Mouse (Mus musculus) brain, embryonic 18.5 days (tissue): ENCODE measurements around the gene Cox20.
"Not testable (repeated sequence)": the region's sequence is repeated elsewhere in the genome, so short reads cannot be mapped to it uniquely, and the experiment has no call there.

ENCODE experiments used
- DNase-seq: peaks from one replicate; pipeline ENCODE4 v3.0.0-alpha.2; 2012; ENCODE audit warnings: low read depth, low spot score

Cox20 gene

DNA sequence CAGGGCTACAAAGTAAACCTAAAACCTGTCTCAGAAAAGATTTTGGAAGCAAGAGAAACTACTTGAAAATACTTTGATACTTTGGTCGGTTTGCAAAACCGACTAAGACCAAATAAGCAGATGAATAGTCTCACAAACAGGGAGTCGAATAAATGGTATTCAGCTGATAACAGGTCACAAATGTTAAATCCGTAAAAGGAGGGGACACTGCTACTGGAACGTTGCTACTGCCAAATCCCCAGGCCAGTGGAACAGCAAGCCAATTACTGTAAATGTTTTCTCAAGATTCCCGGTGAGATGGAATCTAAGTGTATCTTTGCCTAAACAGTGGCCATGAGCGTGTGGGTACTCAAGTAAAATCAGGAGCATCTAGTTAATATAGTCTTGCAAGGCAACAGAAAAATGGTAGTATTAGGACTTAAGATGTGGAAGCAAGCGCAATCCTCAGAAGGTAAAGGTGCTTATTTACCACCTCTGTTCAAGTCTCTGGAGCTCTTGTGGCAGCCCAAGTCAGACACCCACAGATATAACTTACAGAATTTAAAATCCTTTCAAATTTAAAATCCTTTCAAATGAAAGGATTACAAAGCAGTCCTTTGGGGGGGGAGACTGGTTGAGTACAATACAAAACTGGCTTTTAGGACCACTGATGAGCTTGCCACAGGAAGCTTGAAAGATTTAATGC, 1.2 kb downstream of the Cox20 start:
- DNase-seq = no peak

DNA sequence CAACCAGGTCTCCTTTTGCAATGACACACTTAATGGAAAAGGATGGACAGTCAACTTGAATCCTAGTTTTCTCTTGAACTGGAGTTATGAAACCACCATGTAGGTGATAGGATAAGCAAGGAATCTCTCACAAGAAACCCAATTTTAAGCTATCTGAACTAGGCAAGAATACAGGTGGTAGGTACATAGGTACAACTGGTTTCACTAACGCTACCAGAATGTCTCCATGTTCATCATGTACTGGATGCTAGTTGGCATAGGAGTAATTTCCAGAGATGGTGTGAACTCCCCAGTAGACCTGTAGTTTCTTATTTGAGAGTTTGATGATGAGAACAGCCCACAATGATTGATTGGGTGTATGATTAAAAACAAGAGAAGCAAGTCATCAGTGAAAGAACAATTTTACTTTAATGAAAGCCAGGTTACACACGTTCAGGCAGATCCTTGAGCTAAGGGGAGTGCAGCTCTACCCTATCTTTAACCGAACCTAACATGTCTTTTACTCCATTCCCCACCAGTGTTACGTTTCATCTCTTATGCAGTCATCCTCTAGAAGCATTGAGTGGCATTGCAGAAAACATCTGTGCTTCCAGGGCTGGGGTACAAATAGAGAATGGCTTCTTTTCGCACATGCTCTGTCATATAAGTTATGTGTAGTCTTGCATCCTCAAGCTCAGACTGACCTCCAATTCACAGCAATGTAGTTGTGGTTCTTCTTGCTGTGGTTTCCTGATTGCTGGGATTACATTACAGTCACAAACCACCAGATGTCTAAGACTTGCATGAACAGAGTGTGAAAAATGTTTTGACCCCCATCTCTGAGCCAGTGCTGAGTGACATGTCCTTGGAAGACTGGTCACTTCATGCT, 2.0 kb downstream of the Cox20 start:
- DNase-seq = no peak

DNA sequence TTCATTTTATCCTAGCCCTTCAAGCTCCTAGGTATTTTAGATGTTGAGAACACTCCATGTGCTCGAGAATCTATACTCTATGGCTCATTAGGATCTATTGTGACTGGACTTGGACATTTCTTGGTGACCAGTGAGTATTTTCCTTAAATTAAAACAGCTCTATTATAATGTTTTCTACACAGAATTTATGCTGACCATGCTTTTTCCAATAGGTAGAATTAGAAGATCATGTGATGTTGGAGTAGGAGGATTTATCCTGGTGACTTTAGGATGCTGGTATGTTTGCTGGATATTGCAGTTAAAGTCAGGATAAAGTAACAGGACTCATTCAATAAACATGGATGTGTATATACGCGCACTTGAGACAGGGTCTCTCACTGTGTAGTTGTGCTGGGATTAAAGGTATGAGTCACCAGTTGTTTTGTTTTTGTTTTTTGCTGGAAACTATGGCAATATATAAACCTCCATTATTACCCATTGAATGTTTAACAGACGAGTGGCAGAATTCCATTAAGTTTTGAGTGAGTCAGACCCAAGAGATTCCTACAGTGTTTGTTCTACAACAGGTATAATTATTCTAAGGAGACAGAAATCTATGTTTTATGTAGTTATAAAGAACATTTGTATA, 2.9 kb downstream of the Cox20 start:
- no peak for DNase-seq

DNA sequence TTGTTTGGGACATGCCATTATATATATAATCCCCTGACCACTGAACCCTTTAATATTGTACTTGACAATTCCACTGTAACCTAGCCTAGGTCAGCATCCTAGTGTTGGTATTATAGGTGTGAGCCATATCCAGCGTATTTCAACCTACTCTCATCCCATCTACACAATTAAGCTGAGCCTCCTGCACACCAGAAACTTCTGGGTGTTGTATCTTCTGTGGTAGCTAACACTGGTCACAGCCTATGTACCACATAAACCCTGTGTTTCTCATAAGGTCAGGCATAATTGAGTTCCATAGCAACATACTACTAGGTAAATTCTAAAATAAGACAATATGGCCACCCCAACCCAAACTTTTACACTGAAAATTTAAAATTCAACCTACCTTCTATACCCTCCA, 4.3 kb downstream of the Cox20 start:
- no peak for DNase-seq

DNA sequence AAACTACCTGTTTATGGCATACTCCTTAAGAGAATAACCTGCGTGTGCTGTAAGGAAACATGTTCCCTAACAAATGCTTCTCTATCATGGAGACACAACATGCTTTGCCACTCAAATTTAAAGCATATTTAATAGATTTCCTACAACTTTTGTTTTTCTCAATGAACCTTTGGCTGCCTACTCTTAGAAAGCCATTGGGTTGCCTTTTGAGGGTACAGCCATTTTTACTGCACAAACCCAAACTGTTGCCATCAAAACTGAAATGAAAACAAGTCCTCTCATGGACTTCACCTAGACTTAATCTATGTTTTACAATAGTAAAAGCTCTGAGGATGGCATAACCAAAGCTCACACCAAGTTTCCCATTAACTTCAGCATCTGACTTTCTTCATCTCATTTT, 5.6 kb downstream of the Cox20 start:
- DNase-seq = no peak

DNA sequence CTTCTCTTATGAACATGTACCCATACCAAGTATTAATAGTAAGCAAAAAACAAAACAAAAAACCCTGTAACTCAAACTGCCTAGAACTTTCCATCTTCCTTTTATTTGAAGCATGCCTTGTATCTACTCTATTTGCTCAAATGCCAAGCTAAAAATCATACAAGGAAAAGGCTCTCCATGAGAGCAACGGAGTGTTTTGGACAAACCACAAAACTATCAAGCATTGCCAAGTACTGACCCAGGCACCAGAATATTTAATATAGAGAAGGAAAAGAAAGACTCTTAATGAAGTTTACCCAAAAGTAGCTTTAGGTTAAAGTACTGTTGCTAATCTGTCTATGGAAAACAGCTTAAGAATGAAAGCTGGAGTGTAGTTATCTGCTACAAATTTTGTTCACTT, 7.4 kb downstream of the Cox20 start:
- DNase-seq = no peak

DNA sequence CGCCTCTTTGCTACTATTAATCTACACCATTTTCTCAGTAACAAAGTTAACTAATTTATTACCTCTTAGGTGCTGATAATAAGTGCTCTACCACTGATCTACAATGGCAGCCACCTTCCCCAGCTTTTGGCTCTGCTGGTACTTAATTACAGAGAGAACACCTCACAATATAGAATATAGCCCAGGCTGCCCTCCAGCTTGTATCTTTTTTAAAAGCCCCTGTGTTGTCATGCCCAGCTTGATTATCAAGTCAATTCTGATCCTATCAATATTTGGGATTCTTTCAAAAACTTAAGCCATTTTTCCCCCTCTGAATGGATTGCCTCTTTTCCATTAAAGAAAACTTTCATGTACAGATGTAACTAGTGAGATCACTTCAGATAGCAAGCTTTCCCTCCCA, 8.0 kb downstream of the Cox20 start:
- no peak for DNase-seq

DNA sequence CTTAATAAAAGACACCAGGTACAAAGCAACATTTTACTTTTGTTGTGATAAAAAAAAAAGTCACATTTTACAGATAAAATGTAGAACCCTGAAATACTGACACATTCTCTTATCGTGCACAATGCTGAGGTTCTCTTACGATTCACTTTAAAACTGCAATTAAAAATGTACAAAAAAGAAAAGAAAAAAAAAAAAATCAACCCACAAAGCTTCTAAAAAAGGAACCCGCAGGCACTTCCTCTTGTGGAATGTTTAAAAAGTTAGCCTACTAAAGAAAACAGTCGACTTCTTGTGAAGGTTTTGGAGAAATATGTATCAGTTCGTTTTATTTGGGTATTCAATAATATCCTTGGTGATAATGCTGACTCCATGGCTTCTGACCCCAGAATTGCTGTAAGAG, 10.1 kb downstream of the Cox20 start:
- DNase-seq = no peak

DNA sequence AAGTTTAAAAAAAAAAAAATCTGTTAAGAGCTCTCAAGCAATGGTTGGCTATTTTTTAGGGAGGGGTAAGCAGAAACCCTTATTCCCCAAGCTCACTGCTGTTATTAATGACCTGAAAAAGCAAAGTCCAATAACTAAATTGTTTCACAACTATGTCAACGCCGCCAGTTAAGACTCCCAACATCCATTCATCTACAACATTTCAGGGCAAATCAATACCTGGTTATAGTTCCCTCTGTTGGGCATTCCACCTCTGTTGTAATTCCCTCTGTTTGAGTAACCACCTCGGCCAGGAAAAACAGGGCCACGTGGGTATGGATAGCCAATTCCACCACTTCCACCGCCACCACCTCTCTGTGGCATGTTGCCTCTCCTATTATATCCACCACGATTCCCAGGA, 11.0 kb downstream of the Cox20 start:
- no peak for DNase-seq

DNA sequence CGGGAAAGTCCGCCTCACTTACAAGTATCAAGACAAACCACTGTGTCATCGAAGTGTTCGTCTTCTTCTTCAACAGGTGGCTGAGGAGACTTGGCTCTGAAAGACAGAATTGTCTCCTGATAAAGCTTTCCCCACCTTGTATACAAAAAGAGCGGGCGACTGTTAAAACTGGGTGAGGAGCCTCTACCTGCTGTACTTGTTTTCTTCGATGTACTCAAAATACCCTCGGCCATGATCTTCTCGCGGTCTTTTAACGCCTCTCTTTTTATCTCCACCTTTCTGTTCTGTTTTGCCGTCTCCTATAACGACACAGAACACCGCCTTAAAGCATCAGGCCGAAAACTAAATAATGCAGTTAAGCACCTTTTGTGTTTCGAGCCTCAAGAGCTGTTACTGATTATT, 16.9 kb downstream of the Cox20 start:
- no peak for DNase-seq

DNA sequence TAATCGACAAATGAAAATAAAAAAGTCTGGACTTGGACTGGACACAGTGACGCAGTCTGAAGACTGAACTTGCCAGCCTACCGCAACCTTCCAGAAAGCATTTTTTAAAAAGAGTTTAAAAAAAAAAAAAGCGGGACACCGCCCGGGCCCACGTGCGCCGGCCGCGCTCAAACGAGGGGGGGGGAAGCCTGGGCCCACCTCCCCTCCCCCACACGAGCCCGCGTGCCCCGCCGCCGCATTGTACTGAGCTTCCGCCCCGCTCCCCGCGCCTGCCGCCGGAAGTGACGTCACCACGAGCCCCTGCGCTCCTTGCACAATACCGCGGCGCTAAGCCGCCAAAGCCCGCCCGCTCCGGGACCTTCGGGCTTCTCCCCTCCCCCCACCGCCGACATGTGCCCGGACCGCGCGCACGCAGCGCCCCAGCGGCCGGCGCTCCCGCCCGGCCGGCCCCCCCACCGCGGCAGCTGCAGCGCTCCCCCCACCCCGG, 17.4 kb downstream of the Cox20 start:
- peak; percentile 75 for DNase-seq

DNA sequence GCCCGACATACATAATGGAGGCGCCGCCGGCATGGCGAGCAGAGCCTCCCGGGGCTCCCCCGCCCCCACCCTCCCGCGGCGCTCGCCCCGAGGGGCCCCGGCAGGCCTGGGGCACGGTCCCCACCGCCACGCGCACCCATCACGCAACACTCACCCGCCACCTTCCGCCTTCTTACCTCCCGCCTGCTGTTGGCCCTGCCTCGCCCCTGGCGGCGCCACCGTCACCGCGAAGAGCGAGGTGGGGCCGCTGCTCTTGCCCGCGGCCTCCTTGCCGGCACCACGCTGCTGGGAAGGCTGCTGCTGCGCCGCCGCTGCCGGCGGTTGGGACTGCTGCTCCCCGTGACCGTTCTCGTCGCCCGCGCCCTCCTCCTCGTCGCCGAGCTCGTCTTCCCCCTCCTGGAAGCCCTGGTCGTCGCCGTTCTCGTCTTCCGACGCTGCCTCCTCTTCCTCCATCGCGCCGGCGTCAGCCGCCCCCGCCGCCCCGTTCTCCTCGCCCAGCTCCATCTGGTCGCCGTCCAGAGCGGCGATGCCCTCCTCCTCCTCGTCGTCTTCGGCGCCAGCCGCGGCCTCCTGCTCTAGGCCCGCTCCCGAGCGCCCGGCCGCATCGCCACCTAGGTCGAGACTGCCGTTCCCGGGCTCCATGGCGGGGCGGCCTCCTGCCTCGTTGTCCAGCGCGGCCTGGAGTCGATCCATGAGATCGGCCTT, 18.0 kb downstream of the Cox20 start:
- DNase-seq = no peak

DNA sequence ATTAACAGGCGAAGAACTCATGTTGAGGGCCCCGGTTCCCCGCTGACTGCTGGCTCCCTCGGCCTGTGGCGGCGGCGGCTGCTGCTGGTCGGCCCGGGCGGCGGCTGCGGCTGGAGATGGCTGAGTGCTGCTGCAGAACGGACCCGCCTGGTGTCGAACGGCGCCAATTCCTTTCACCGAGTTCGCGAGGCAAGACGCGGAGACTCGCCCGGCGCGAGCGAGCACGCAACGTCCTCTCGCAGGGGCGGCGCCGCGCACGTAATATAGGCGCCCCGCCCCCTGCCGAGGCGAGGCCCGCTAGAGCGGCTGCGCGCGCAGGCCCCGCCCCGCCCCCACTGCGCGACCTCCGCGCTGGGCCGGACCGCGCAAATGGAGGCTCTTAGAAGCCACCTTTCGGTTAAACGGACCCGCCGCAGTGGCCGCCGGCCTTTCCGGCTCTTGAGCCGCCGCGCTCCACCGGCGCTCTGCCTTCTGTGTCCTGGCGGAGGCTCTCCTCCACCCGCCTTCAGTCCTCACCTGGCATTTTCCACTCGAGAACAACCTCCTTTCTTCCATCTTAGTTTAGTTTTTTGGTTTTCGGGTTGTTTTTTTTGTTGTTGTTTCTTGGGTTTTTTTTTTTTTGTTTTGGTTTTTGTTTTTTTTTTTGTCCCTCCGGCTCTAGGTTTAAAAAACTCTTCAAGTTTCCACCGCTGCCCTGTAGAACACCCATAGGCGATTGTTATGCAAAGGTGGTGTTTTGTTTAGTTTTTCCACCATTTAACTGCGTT, 18.8 kb downstream of the Cox20 start, which contains the start of gene Hnrnpu:
Hnrnpu (minus strand) TSS at position 247 of the 767 bp plus-strand sequence.
- peak; percentile 90 for DNase-seq

DNA sequence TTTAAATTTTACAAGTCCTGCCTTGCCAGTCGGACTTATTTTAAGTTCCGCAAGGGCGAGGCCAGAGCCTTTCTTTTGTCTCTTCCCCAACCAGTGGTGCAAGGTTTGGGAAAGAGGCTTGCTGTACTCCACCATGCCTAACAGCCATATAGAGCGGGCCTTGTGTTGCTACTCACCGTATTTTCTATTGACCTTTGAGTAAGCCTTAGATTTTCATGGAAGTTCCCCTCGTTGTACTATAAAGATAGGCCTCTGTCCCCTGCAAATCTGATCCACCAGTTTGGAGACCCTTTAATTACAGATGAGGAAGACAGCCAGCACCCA, 19.4 kb downstream of the Cox20 start:
- DNase-seq = no peak

DNA sequence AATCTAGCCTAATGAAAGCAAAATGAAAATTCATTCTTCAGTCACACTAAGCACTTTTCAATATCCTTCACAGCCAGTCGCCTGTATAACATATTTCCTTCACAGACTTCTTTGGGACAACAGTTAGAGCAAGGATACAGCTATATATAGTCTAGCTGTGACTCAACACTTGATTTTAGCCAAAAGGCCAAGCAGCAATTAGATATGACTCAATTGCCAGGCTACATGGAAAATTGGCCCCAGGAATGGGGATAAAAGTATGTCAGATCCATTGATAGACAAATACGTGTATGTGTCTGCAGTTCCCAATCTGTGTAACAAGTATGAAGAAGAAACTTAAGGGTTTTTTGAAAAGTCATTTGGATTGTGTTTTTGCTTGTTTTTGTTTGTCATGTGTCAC, 21.3 kb downstream of the Cox20 start:
- DNase-seq = no peak

DNA sequence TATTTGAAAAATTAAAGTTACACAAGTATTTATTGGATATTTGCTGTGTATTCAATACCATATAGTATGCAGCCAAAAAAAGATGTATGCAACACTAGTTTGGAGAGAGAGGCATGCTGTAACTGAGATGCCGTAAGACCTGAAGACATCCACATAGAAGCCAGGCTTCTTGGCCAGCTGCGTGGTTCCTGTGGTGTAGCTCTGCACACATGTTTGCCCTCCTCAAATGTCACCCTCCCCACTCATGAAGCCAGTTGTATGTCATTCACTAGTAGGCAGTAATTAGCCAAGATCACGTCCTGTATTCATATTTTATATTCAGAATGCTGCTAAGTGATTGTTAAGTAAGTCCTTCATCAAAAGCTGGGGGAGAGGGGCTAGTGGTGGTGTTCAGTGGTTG, 22.5 kb downstream of the Cox20 start:
- DNase-seq = no peak

DNA sequence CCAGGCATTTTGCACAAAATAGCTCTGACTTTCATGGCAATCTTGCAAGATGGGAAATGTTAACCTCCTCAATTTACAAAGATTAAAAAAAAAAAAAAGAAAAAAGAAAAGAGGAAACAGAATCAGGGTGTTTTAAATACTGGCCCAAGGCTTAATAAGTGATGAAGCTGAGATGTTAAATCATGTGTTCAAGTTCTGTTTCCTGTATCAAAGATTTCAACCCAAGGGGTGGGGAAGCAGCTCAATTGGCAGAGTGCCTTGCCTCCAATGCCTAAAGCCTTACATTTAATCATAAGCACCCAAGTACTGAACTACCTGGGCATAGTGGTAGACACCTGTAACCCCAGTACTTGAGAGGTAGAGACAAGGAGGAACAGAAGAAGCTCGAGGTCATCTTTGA, 23.1 kb downstream of the Cox20 start:
- DNase-seq = no peak

DNA sequence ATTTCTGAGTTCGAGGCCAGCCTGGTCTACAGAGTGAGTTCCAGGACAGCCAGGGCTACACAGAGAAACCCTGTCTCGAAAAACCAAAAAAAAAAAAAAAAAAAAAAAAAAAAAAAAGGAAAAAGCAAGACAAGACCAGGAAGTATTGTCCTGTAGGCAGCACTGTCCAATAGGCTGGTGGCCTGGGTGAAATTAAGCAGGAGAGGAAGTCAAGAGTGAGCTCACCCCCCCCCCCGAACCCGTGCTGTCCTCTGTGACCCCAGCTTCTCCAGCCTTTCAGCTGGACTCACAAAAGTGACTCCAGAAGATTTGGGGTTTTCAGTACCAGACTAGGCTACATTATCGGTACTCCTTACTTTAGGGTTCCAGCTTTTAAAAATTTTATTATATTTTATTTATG, 23.7 kb downstream of the Cox20 start:
- no peak for DNase-seq

DNA sequence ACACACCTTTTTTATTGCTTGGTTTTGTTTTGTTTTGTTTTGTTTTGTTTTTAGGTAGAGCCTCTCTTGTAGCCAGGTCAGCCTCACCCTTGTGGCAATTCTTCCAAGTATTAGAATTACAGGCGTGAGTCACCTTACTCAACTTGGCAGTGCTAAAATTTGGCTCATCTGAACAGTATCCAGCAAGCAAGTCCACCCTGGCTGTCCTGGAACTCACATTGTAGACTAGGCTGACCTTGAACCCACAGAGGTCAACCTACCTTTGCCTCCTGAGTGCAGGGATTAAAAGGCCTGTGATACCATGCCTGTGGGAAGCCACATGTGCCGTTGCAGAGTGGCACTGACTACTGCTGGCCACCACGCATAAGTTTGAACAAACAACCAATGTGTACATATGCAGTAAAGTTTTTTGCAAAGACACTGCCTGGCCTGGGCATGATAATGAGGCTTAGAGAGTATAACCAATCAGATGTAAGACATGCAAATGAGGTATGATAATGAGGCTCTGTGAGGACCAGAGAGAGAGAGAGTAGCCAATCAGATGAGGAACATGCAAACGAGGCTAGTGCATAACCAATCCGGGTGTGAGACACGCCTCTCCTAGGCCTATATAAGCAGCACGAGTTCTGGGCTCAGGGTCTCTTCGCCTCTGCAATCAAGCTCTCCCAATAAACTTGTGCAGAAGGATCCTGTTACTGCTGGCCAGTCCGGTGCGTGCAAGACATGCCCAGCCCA, 25.3 kb downstream of the Cox20 start:
- not testable (repeated sequence) for DNase-seq

DNA sequence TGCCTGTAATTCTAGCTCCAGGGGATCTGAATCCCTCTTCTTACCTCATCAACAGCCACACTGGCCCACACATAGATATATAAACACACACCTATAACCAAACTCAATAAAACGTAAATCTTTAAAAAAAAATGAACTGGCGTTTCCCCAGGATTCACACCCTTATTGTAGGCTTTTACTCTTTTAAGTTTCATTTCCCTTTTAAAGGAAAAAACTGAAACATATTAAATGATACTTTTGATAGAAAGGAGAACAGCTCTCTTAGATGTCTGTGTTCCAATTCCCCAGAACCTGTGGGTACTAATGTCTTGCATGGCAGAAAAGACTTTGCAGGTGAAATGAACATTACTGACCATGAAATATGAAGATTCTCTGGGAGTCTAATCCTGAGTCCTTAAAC, 31.9 kb downstream of the Cox20 start:
- DNase-seq = no peak

DNA sequence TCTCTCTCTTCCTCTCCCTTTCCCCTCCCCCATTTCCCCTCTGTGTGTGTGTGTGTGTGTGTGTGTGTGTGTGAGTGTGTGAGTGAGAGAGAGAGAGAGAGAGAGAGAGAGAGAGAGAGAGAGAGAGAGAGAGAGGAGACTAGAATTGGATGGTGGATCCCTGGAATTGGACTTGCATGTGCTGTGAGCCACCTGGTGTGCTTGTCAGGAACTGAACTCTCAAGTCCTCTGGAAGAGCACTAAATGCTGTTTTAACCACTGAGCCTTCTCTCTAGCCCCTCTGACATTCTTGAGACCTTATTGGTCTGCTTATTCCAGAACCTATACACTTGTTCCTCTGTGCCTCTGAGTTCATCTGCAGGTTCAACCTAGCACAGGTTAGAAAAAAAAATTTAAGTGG, 32.7 kb downstream of the Cox20 start:
- DNase-seq = no peak
